Mouse (Mus musculus): ENCODE measurements around the gene Rnf144b.
A peak's percentile ranks its signal among the peaks of the same experiment; 100 is the strongest.

Rnf144b gene

GRCm38 (mm10) chr13:47264382-47264781, 141.9 kb downstream of the Rnf144b start:
- DNase-seq (ENCODE audit: low read depth, low spot score), result no peak

- no peak for DNase-seq (ENCODE audit: low read depth, low spot score)
Observed at GRCm38 (mm10) chr13:47266411-47266810, 144.0 kb downstream of the Rnf144b start.

GRCm38 (mm10) chr13:47268227-47268626, 145.8 kb downstream of the Rnf144b start:
- DNase-seq (ENCODE audit: low read depth, low spot score), result no peak

- no peak for DNase-seq (ENCODE audit: low read depth, low spot score)
Observed at GRCm38 (mm10) chr13:47272928-47273327, 150.5 kb downstream of the Rnf144b start.

GRCm38 (mm10) chr13:47273487-47273886, 151.0 kb downstream of the Rnf144b start:
- peak; percentile 46 for DNase-seq (ENCODE audit: low read depth, low spot score)

GRCm38 (mm10) chr13:47274139-47274538, 151.7 kb downstream of the Rnf144b start:
- no peak for DNase-seq (ENCODE audit: low read depth, low spot score)

GRCm38 (mm10) chr13:47277000-47277823, 154.8 kb downstream of the Rnf144b start:
- DNase-seq (ENCODE audit: low read depth, low spot score), result peak; percentile 16

GRCm38 (mm10) chr13:47277824-47278290, 155.4 kb downstream of the Rnf144b start:
- peak; percentile 14 for DNase-seq (ENCODE audit: low read depth, low spot score)

- DNase-seq (ENCODE audit: low read depth, low spot score), result no peak
Observed at GRCm38 (mm10) chr13:47282221-47282620, 159.8 kb downstream of the Rnf144b start.

- DNase-seq (ENCODE audit: low read depth, low spot score), result peak; percentile 65
Observed at GRCm38 (mm10) chr13:47288449-47288848, 166.0 kb downstream of the Rnf144b start.

GRCm38 (mm10) chr13:47296465-47296864, 174.0 kb downstream of the Rnf144b start:
- DNase-seq (ENCODE audit: low read depth, low spot score), result no peak

Measured in embryo, embryonic 11.5 days (tissue).